16 mouse cellular contexts compared by ENCODE assay signal in genomic region chr13:45778171-45778570, GRCm38 (mm10).
DNase-seq lines count a peak whose midpoint lies in the region; ATAC-seq and TF ChIP-seq lines count a peak whose summit lies in the region.
"Had no signal": no experiment of that assay in that cellular context is flagged by ENCODE, and none has a peak within 500 bp of the region (broad histone marks: within the 10 kb centered on the region; RNA-seq: fewer than 3 reads in every experiment).

No protein-coding gene starts in this region.

- ATAC-seq in lung, embryonic 14.5 days (ENCODE audit: insufficient read depth): no peak
- ATAC-seq in midbrain, embryonic 16.5 days: no peak
- ATAC-seq: liver, embryonic 12.5 days had no signal

- no peaks in the 10 kb centered on the region for H3K27me3 ChIP-seq in lung, embryonic 14.5 days (ENCODE audit: insufficient read depth, low read length)
- H3K27me3 ChIP-seq in midbrain, embryonic 16.5 days (ENCODE audit: control insufficient read depth, insufficient read depth, low read depth, low read length): no peaks in the 10 kb centered on the region
- H3K27me3 ChIP-seq: CH12.LX; liver, embryonic 12.5 days had no signal

- no peaks in the 10 kb centered on the region for H3K9me3 ChIP-seq in lung, embryonic 14.5 days (ENCODE audit: low read depth, low read length)
- no peaks in the 10 kb centered on the region for H3K9me3 ChIP-seq in midbrain, embryonic 16.5 days (replicated peaks; ENCODE audit: control insufficient read depth, low read length, poor library complexity, severe bottlenecking)
- H3K9me3 ChIP-seq: liver, embryonic 12.5 days had no signal

- H3K27ac ChIP-seq in lung, embryonic 14.5 days (ENCODE audit: low read depth): peak overlapping the region; percentile 69
- peak overlapping the region; percentile 63 for H3K27ac ChIP-seq in midbrain, embryonic 16.5 days (ENCODE audit: low read length)
- H3K27ac ChIP-seq: liver, embryonic 12.5 days had no signal

- 36% methylated on average over 9 of the region's 9 CpGs for WGBS in lung, embryonic 14.5 days
- WGBS in midbrain, embryonic 16.5 days: 29% methylated on average over 9 of the region's 9 CpGs

- peak; percentile 41 for DNase-seq in lung, embryonic 14.5 days
- DNase-seq in lung, adult 18-20 months: no peak
- DNase-seq in embryo, embryonic 11 days: peak; percentile 32
- DNase-seq in forelimb bud, embryonic 11.5 days (ENCODE audit: low read depth, low spot score): peak; percentile 14
- DNase-seq in kidney, postnatal 25 days: no peak
- no peak for DNase-seq in layer of hippocampus, adult 8-10 months (ENCODE audit: low spot score in 2 of 2)
- DNase-seq in natural killer cell, adult 2 months (ENCODE audit: low spot score in 2 of 2): no peak
- DNase-seq: adrenal gland, postnatal 25 days; cerebellum, adult 2 months; gastrocnemius, postnatal 36 days; kidney, adult 11 months; thymus, adult 18-20 months had no signal

- no peak overlapping the region for H3K4me2 ChIP-seq in lung, embryonic 14.5 days
- no peak overlapping the region for H3K4me2 ChIP-seq in midbrain, embryonic 16.5 days (ENCODE audit: low read length)
- H3K4me2 ChIP-seq: liver, embryonic 12.5 days had no signal

- H3K4me1 ChIP-seq in lung, embryonic 14.5 days (ENCODE audit: insufficient read depth): no peaks in the 10 kb centered on the region
- peaks cover 22% of the 10 kb centered on the region for H3K4me1 ChIP-seq in midbrain, embryonic 16.5 days (ENCODE audit: control insufficient read depth, insufficient read depth, low read length)

- H3K36me3 ChIP-seq in lung, embryonic 14.5 days (ENCODE audit: insufficient read depth): no peaks in the 10 kb centered on the region
- H3K36me3 ChIP-seq in midbrain, embryonic 16.5 days (ENCODE audit: control insufficient read depth, insufficient read depth, low read length): no peaks in the 10 kb centered on the region
- H3K36me3 ChIP-seq: liver, embryonic 12.5 days had no signal

- no peak overlapping the region for H3K9ac ChIP-seq in lung, embryonic 14.5 days
- H3K9ac ChIP-seq in midbrain, embryonic 16.5 days (ENCODE audit: low read depth, low read length): no peak overlapping the region
- H3K9ac ChIP-seq: liver, embryonic 12.5 days had no signal

- no peak overlapping the region for H3K4me3 ChIP-seq in lung, embryonic 14.5 days (ENCODE audit: low read depth, low read length)
- no peak overlapping the region for H3K4me3 ChIP-seq in midbrain, embryonic 16.5 days (ENCODE audit: low read depth, low read length)
- H3K4me3 ChIP-seq: erythroblast, embryonic 14.5 days; liver, embryonic 12.5 days had no signal

- no peak for TF ChIP-seq CTCF in lung, embryonic 14.5 days (IDR thresholded peaks at IDR 0.05; ENCODE audit: low read depth)

Comparison
In these comparisons a context has a peak if more than half of its experiments do, and no peak if none do; other contexts are left out.
1. DNase-seq: peak in lung, embryonic 14.5 days (single experiment), embryo, embryonic 11 days (single experiment) and forelimb bud, embryonic 11.5 days (single experiment); none in lung, adult 18-20 months (0 of 2), kidney, postnatal 25 days (0 of 2), layer of hippocampus, adult 8-10 months (0 of 2) and natural killer cell, adult 2 months (0 of 2).